Mouse (Mus musculus) right cerebral cortex, postnatal 25 days (tissue): ENCODE data around the gene Pla1a.
"Not testable (repeated sequence)": the region's sequence is repeated elsewhere in the genome, so short reads cannot be mapped to it uniquely, and the experiment has no call there.

ENCODE experiments used
- DNase-seq: peaks from one replicate; pipeline ENCODE4 v3.0.0; 2022

Gene Pla1a

DNA sequence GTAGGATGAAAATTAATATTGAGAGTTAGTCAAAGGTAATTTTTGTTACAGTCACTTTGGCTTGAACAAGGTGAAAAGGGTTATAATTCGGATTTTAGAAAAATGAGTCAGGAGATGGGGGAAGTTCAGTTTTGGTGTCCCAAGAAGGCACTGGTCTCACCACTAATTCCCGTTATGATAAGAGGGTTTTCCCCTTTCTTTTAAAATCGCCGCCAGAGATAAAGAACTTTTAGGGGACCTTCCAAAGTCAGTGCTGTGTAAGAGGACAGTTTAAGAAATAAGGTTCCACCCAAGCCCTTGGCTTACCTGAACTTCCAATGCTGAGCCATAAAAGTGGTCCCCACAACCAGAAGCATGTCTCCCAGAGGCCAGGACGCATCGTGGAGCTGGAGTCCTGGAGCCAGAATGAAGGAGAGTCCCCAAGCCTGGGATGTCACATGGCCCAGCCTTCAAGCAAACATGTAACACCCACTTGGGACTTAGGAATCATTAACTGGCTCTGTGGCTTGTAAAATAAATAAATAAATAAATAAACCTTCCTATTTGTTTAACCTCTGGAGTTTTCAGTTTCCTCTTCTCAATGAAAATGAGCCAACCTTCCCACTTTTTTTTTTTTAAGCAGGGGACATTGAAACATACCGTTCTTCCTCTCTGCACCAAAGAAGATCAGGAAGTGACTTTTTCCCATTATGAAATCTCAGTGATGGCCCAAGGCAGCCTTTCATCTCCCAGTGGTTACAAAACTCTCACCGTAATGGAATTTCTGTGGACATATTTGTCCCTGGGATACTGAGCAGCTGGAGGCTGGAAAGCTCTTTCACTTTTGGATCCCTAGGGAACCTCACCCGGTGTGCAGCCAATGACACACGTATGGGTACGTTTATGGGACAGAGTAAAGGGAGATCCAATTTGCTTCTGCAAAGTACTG lies at the start of gene Pla1a:
Pla1a (minus strand) TSS at position 648 of the 928 bp plus-strand sequence.
- no peak for DNase-seq

GRCm38 (mm10) chr16:38481327-38481726 lies 48.4 kb upstream of the Pla1a start:
- no peak for DNase-seq

GRCm38 (mm10) chr16:38478296-38478695 lies 45.4 kb upstream of the Pla1a start:
- no peak for DNase-seq

DNA sequence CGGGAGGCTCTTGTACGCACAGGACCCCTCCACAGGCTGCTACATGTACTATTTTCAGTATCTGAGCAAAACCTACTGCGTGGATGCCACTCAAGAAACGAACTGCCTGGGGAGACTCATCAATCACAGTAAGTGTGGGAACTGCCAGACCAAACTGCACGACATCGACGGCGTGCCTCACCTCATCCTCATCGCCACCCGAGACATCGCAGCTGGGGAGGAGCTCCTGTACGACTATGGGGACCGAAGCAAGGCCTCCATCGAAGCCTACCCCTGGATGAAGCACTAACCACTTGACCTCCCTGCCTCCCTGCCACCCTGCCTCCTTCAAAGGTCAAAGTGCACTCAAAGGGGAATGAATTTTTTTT lies 44.3 kb upstream of the Pla1a start:
- DNase-seq: not testable (repeated sequence)

DNA sequence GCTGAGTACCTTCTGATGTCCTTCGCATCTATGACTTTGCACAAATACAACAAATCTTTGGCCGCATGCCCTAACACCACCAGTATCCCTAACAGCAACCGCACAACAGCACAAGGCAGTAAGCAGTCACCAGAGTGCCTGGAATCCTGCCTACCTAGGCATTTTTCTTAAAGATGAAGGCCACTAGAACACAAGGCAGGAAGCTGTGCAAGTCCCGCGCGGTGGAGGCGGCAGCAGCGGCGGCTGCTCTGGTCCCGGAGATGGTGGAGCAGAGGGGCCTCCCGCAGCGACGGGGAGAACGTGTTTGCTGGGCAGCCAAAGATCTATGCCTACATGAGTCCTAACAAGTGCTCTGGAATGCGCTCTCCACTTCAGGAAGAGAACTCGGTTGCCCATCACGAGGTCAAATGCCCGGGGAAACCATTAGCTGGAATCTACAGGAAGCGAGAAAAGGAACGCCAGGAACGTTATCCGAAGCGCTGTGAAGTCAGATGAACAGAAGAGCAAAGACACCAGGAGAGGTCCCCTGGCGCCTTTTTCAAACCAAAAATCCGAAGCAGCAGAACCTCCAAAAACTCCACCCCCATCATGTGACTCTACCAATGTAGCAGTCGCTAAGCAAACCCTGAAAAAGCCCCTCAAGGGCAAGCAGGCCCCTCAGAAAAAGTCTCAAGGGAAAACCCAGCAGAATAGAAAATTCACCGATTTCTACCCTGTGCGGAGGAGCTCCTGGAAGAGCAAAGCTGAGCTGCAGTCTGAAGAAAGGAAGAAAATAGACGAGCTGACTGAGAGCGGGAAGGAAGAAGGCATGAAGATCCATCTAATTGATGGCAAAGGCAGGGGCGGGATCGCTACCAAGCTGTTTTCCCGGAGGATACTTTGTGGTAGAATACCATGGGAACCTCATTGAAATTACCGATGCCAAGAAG lies 43.6 kb upstream of the Pla1a start:
- DNase-seq: peak; percentile 42

- no peak for DNase-seq
Measured at GRCm38 (mm10) chr16:38475681-38476311, 42.9 kb upstream of the Pla1a start.

- DNase-seq: no peak
Measured at GRCm38 (mm10) chr16:38474677-38475286, 41.8 kb upstream of the Pla1a start.

- no peak for DNase-seq
Measured at GRCm38 (mm10) chr16:38473661-38474060, 40.7 kb upstream of the Pla1a start.

GRCm38 (mm10) chr16:38472507-38472873 lies 39.5 kb upstream of the Pla1a start:
- no peak for DNase-seq

GRCm38 (mm10) chr16:38471697-38472506 lies 39.0 kb upstream of the Pla1a start:
- no peak for DNase-seq

- no peak for DNase-seq
Measured at GRCm38 (mm10) chr16:38469437-38469836, 36.5 kb upstream of the Pla1a start.

DNA sequence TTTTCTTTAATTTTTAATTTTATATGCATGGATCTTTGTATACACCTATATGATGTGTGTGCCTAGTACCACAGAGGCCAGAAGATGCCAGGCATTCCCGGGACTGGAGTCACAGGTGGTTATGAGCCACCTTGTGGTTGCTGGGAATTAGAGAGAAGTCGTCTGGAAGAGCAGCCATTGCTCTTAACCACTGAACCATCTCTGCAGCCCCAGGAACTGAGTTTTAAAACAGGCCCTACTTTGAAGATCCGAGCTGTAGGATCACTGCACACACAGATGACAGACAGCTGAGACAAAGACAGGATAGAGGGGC lies 35.7 kb upstream of the Pla1a start:
- no peak for DNase-seq

DNA sequence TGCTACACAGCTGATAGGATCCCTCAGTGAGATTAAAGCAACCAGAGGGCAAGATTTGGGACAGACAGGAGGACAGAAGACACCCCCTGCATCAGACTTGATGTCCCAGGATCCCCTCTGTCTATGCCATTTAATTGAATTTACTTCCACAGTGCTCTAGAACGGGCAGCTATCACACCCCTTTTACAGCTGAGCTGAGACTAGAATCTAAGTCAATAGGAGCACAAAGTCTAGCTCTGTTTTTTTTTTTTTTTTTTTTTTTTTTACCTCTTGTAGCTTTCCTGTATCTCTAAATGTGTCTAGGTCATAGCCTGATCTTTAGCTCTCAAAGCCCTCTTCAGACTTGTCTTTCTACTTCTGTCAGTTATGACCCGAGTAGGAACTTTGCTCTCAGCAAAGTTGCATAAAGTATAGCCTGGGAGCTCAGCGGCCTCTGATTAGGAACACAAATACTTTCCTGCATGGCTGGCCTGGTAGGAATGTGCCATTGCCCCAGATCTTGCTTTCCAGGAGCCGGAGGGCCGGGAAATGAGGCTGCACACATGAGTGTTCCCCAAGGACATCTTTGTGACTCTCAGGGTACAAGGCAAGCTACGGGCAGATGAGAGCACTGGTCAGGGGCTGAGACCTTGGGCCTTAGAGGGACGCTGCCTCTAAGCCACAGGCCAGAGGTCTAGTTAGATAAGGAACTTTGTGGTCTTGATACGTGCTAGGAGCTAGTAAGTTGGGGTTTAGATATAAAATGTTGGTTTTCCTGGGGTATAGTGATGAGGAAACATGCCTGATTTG lies 35.2 kb upstream of the Pla1a start:
- DNase-seq: no peak

GRCm38 (mm10) chr16:38467091-38467916 lies 34.4 kb upstream of the Pla1a start:
- DNase-seq: no peak

- no peak for DNase-seq
Measured at GRCm38 (mm10) chr16:38466089-38466488, 33.1 kb upstream of the Pla1a start.

DNA sequence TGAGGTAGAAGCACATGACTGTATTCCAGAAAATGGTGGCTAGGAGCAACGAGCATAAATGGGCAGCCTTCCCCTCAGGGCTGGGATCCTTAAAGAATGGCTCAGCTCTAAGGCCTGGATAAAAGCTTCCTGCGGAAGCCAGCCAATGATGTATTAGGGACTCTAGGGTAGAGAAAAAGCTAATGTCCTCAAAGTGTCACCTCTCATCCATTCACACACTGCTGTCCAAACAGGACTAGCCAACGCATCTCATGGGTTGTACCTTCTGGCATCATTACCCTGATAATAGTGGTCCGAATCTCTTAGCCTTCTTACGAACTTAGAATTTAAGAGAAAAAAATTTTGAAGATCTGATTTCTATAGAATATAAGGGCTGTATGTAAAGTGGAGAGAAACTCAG lies 30.4 kb upstream of the Pla1a start:
- no peak for DNase-seq

GRCm38 (mm10) chr16:38462161-38462560 lies 29.2 kb upstream of the Pla1a start:
- DNase-seq: no peak

- no peak for DNase-seq
Measured at GRCm38 (mm10) chr16:38461749-38462148, 28.8 kb upstream of the Pla1a start.

- no peak for DNase-seq
Measured at GRCm38 (mm10) chr16:38459990-38460389, 27.0 kb upstream of the Pla1a start.

DNA sequence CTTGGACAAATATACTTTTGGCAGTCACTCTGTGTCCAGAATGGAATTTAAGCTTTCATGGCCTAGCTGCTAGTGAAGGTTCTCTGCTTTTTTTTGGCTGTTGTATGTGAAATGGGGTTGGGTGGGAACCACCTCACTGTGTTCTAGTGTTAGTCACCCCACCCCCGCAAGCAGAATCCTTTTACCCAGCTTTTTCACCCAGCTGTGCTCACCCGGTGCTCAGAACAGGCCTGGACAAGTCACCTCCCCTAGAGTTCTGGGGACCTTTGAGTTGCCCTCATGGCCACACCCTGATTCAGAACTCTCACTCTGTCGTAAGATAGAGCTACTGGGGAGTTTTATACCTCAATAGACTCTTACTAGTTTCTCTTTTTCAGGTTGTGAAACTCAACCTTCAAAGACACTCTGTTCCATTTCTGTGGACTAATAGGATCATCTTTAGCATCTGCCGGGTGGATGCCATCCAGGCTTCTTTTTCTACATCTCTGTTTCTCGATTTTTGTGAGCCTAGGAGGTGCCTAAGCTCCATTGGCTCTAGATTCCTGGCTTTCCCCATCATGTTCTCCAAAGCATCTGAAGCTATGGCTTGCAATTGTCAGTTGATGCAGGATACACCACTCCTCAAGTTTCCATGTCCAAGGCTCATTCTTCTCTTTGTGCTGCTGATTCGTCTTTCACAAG lies 25.8 kb upstream of the Pla1a start:
- no peak for DNase-seq
